Mouse (Mus musculus) monocyte, adult 2 months (primary cell): ENCODE data around the gene Samd10.

Source experiments
- DNase-seq, 2 experiments: peaks; one replicate each; pipeline ENCODE4 v3.0.0; 2022; ENCODE audit warnings: low spot score in 2 of 2, low read depth in 1 of 2

The Samd10 gene

GRCm38 (mm10) chr2:181577981-181578581, 20.9 kb downstream of the Samd10 start:
- DNase-seq = no peak

- DNase-seq = no peak
Observed at GRCm38 (mm10) chr2:181577126-181577525, 21.9 kb downstream of the Samd10 start.

DNA sequence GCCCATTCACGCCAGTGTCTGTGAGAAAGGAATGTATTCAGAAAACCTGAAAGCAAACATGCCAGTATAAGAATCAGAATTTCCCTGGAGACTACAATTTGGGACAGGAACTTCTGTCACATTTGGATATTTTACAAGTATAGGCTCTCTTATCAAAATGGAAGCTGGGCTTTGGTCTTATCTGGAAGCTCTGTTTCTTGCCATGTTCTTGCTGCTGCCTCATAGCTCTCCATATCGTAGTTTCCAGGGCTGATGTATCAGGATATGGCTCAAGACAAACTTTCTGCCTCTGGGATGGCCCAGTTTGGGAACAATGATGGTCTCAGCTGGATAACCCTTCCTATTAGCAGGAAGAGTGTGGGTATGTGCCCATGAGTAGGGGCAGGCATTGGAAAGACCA, 22.4 kb downstream of the Samd10 start:
- DNase-seq = no peak

DNA sequence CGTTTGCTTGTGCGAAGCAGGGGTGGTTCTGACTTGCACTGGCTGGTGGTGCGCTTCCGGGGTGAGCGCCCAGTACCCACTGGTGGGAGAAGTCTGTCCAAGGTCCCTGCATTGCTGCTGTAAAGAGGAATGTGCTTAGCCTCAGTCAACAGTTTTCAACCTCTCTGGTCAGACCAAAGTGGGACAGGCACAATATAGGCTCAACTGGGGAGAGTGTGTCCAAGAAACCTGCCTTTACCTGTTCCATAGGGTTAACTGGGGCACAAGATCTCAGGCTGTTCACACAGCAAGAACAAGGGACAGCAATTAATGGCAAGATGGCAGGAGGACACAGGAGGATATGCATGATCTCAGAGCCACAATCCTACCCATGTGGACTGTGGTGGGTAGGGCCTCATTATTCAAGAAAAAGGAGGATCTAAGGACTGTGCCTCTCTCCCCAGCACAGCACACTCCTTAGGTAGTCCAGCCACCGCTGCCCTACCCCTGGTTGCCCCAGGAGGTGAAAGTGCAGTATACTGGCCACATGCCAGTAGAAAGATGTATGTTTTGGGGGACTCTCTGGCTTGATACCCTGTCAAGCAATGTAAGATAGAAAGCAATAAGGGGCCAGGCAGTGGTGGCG, 24.0 kb downstream of the Samd10 start:
- DNase-seq = no peak

DNA sequence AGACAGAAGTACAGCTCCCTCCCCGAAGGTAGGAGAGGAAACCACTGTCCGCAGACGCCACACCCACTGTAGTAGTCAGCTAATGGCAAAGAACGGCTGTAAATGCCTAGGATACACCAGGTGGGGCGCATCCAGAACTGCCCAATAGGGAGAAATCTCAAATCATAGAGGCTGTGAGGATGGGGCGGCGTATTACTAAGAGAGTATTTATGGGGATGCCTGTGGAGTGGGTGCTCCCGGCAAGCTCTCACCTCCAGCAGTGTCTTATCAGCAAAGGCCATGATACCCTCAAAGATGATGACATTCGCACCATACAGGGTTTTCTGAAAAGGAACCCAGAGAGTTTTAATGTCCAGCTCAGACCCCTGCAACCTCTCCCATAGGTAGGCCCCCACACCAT, 25.1 kb downstream of the Samd10 start:
- DNase-seq = no peak

- no peak for DNase-seq
Observed at GRCm38 (mm10) chr2:181572921-181573920, 25.8 kb downstream of the Samd10 start.

GRCm38 (mm10) chr2:181571941-181572670, 26.9 kb downstream of the Samd10 start:
- no peak for DNase-seq

DNA sequence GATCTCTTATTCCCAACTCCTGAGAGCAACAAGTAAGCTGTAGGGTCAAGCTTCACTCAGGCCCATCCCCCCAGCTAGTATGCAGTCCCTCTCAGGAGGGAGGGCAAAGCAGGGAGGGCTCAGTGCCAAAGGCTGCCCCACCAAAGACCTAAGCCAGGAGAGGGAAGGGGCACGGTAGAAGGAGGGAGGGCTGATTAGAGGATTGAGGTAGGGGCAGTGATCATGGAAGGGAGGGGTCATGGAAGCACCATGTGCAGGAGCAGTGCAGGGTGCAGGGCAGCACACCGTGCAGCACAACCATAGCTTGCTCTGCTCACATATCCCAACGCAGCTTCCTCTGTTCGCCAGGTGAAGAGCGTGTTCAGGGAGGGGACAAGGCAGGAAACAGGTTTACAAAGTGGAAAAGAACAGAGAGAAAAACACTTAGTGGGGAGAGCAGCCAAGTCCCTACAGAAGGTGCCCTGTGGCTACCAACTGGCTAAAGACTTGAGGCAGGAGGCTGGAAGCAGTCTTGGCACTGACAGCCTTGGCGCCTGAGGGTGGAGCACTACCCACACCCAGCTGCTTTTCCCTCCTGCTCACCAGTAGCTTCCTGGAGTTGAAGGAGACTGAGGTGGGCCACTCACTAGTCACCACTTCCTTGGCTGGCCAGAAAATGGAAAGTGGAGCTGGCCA, 28.0 kb downstream of the Samd10 start:
- no peak for DNase-seq

GRCm38 (mm10) chr2:181570375-181570774, 28.6 kb downstream of the Samd10 start:
- no peak for DNase-seq

DNA sequence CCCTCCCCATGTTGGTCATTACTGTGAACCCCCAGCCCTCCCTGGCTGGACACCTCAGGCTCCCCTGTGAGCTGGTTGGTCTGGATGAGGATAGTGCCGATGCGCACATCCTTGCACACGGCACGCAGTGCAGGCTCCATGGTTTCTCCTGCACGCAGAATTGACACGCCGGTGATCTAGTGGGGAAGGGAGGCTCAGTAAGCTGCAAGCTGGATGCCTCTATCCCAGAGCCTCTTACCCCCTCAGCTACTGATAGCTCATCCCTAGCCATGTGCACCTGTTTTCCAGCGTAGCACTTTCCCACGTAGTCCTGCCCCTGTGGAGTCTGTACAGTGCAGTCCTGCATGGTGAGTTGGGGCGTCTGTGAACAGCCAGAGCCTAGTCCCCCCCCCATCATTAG, 29.2 kb downstream of the Samd10 start:
- no peak for DNase-seq

- DNase-seq = no peak
Observed at GRCm38 (mm10) chr2:181568272-181569008, 30.6 kb downstream of the Samd10 start.

DNA sequence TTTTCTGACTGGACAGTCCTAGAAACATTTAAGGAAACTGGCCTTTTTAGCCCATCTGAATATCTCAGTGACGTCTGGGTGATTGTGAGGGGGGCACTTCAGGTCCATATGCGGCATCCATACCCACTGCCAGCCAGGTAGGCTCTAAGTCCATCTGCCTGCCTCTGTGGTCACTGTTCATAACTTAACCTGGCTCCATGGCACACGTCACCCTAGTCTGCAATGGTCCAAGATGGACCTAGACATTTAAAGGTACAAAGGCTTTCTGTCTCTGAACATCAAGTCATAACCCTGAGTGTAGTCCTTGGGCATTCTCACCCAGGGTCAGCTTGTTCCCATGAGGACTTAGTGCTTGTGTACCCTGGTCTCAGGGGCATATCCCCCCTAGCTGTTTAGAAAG, 31.7 kb downstream of the Samd10 start:
- no peak for DNase-seq

GRCm38 (mm10) chr2:181553772-181554171, 45.2 kb downstream of the Samd10 start:
- DNase-seq = no peak

- DNase-seq = no peak
Observed at GRCm38 (mm10) chr2:181550233-181550632, 48.8 kb downstream of the Samd10 start.

DNA sequence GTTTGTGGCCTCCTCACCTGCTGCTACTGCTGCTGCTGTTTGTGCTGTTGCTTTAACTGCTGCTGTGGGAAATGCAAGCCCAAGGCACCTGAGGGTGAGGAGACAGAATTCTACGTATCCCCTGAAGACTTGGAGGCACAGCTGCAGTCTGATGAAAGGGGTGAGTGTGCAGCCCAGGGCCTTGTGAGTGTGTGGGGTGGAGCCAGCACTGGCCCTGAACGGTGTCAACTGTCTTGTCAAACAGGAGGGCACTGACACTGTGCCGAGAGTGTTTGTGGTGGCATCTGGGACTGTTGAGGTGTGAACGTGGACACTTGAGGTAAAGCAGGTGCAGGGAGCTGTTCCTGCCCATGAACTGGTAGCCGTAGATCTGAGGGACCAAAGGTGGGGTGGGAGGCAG, 50.3 kb downstream of the Samd10 start:
- no peak for DNase-seq

DNA sequence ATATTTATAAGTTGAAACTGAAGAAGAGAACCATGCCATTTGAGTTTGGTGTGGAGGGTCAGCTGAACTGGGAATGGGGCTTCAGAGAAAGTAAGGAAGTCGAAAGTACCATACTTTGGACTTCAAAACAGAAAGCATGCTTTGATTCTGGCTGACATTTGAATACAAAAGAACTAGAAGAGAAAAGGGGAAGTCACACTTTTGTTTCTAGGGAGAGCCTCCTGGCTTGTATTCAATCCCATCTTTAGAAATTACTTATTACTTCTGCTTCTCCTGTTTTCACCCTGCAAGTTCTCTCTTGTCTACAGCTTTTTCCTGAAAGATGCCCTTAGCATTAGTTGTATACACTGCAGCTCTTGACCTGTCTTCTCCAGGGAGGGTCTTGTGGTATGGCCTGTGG, 50.8 kb downstream of the Samd10 start:
- DNase-seq = no peak

GRCm38 (mm10) chr2:181546142-181546541, 52.9 kb downstream of the Samd10 start:
- DNase-seq = no peak
